Mouse (Mus musculus) stomach, adult 2 months (tissue): Measurements from ENCODE around the gene Clec4a4. TPM values are rescaled to one million over a fixed set of nuclear protein-coding genes. Genes with fewer than 3 reads are reported as not detected.

Experiments
- polyA plus RNA-seq: library from polyadenylated mRNA; depleted of rRNA; stranded (reverse); fragments of >200 nt; gene quantifications from 2 replicates; pipeline ENCODE4 v1.2.3, GENCODE M21; 2012; rRNA removed

Clec4a4 gene
- polyA plus RNA-seq = not detected in 2 replicates

GRCm38 (mm10) chr6:122989876-122990437 is at the start of gene Clec4a4:
Gene Clec4a4 (plus strand): TSS chr6:122990367.

GRCm38 (mm10) chr6:122952401-122952800 is 37.8 kb upstream of the Clec4a4 start, which contains the start of gene Clec4a3:
Gene Clec4a3 (plus strand): TSS chr6:122952515.

GRCm38 (mm10) chr6:123049742-123050372 is 59.7 kb downstream of the Clec4a4 start, which contains the start of gene Clec4b1:
Gene Clec4b1 (plus strand): TSS chr6:123049962.

Other genes with a start within 250 kb of the Clec4a4 start
- 0.65 and 0.70 TPM in 2 replicates for gene Slc2a3, start 188.7 kb upstream of the Clec4a4 start, polyA plus RNA-seq
- gene Foxj2, start 170.5 kb upstream of the Clec4a4 start, polyA plus RNA-seq = 6.8 and 7.3 TPM in 2 replicates
- gene C3ar1, start 134.2 kb upstream of the Clec4a4 start, polyA plus RNA-seq = 0.55 and 0.89 TPM in 2 replicates
- 3.9 and 5.4 TPM in 2 replicates for gene Necap1, start 115.9 kb upstream of the Clec4a4 start, polyA plus RNA-seq
- gene Clec4a1, start 68.5 kb upstream of the Clec4a4 start, polyA plus RNA-seq = 0.35 and 0.50 TPM in 2 replicates
- 0.12 TPM in 1 of 2 replicates, not detected in the other for gene Clec4a3, start 37.9 kb upstream of the Clec4a4 start, polyA plus RNA-seq
- gene Clec4b1, start 59.6 kb downstream of the Clec4a4 start, polyA plus RNA-seq = 0.09 and 0.14 TPM in 2 replicates
- 0.08 and 0.19 TPM in 2 replicates for gene Clec4a2, start 116.1 kb downstream of the Clec4a4 start, polyA plus RNA-seq
- not detected in 2 replicates for gene Clec4b2, start 182.5 kb downstream of the Clec4a4 start, polyA plus RNA-seq
- 0.14 and 0.30 TPM in 2 replicates for gene Clec4n, start 239.5 kb downstream of the Clec4a4 start, polyA plus RNA-seq